Mouse (Mus musculus) spleen, postnatal 36 days (tissue): ENCODE data around the gene Hs3st2.

Experiments
- DNase-seq, 2 experiments: peaks; one replicate each; pipeline ENCODE4 v3.0.0; 2022; ENCODE audit warnings: low spot score in 2 of 2, mixed read lengths in 1 of 2

Gene Hs3st2

DNA sequence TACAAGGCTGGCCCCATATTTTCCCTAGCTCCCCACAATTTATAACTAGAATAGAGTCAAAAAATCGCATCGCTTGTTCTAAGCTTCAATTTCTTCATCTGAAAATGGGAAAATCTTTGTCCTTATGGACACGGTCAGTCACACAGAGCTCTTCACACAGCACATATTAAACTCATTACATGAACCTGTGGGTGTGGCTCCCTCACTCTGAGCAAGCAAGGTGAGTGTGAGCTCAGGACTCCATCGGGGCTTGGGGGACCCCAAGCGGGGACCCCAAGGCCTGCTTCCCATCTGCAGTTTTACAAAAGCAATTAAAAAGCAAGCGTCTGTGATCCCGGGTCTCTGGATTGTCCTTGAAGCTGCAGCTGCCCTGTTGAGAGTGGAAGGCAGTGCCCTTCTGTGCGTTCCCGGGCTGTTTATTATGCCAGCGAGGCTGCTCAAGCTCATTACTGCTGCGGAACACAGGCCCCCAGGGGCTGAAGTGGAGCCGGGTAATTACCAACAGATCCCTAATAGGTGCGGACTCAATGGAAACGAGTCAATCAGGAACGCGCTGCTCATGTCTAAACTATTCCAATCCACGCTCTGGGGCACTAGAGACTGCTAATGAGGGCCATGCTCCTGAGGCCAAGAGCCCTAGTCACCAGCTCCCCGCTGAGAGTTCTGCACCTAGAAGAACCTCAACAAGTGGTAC, 157.8 kb downstream of the Hs3st2 start:
- no peak for DNase-seq
